Mouse (Mus musculus): ENCODE data around the gene Dnaic2. TPM values are rescaled to one million over a fixed set of nuclear protein-coding genes. Genes with fewer than 3 reads are reported as not detected.

Gene Dnaic2
- polyA plus RNA-seq, 1 experiment = 1.9 TPM

GRCm38 (mm10) chr11:114698496-114698895, 28.7 kb upstream of the Dnaic2 start:
- 97% methylated on average over 7 of the region's 7 CpGs for WGBS
- DNase-seq = no peak
- no peak for TF ChIP-seq CTCF (IDR thresholded peaks at IDR 0.05; ENCODE audit: borderline replicate concordance, control insufficient read depth, extremely low read depth, insufficient read depth, low read length, poor library complexity)
- TF ChIP-seq POLR2A (IDR thresholded peaks at IDR 0.05; ENCODE audit: control insufficient read depth, extremely low read depth, insufficient read depth, low read length, poor library complexity) = no peak
- Histone ChIP-seq H3K27me3 (ENCODE audit: control insufficient read depth, insufficient read depth, low read length) (no peaks in the 10 kb centered on the region), H3K27ac (ENCODE audit: control insufficient read depth, insufficient read depth, low read length) (no peak overlapping the region), H3K36me3 (ENCODE audit: control insufficient read depth, insufficient read depth, low read length) (no peaks in the 10 kb centered on the region), H3K4me3 (ENCODE audit: control insufficient read depth, insufficient read depth, low read length) (no peak overlapping the region), H3K4me1 (replicated peaks; ENCODE audit: control insufficient read depth, insufficient read depth, low read length) (peaks cover 16% of the 10 kb centered on the region)

- TF ChIP-seq POLR2A (IDR thresholded peaks at IDR 0.05; ENCODE audit: control insufficient read depth, extremely low read depth, insufficient read depth, low read length, poor library complexity) = 0 out of 2 replicates have a peak, but pooled peaks have one; percentile 11
- no peak for TF ChIP-seq CTCF (IDR thresholded peaks at IDR 0.05; ENCODE audit: borderline replicate concordance, control insufficient read depth, extremely low read depth, insufficient read depth, low read length, poor library complexity)
- no peak overlapping the region for H3K27ac ChIP-seq (ENCODE audit: control insufficient read depth, insufficient read depth, low read length)
- no peaks in the 10 kb centered on the region for H3K27me3 ChIP-seq (ENCODE audit: control insufficient read depth, insufficient read depth, low read length)
- peaks cover 16% of the 10 kb centered on the region for H3K4me1 ChIP-seq (replicated peaks; ENCODE audit: control insufficient read depth, insufficient read depth, low read length)
- H3K36me3 ChIP-seq (ENCODE audit: control insufficient read depth, insufficient read depth, low read length) = no peaks in the 10 kb centered on the region
- WGBS = 50% methylated on average over 12 of the region's 12 CpGs
- peak; percentile 54 for DNase-seq
- no peak overlapping the region for H3K4me3 ChIP-seq (ENCODE audit: control insufficient read depth, insufficient read depth, low read length)
Measured at GRCm38 (mm10) chr11:114699511-114699910, 27.7 kb upstream of the Dnaic2 start.

- H3K36me3 ChIP-seq (ENCODE audit: control insufficient read depth, insufficient read depth, low read length) = no peaks in the 10 kb centered on the region
- WGBS = 57% methylated on average over 15 of the region's 15 CpGs
- no peak for TF ChIP-seq POLR2A (IDR thresholded peaks at IDR 0.05; ENCODE audit: control insufficient read depth, extremely low read depth, insufficient read depth, low read length, poor library complexity)
- TF ChIP-seq CTCF (IDR thresholded peaks at IDR 0.05; ENCODE audit: borderline replicate concordance, control insufficient read depth, extremely low read depth, insufficient read depth, low read length, poor library complexity) = no peak
- H3K27me3 ChIP-seq (ENCODE audit: control insufficient read depth, insufficient read depth, low read length) = no peaks in the 10 kb centered on the region
- H3K27ac ChIP-seq (ENCODE audit: control insufficient read depth, insufficient read depth, low read length) = no peak overlapping the region
- no peak for DNase-seq
- no peak overlapping the region for H3K4me3 ChIP-seq (ENCODE audit: control insufficient read depth, insufficient read depth, low read length)
- peaks cover 16% of the 10 kb centered on the region for H3K4me1 ChIP-seq (replicated peaks; ENCODE audit: control insufficient read depth, insufficient read depth, low read length)
Measured at GRCm38 (mm10) chr11:114702311-114702995, 24.8 kb upstream of the Dnaic2 start.

- peaks cover 16% of the 10 kb centered on the region for H3K4me1 ChIP-seq (replicated peaks; ENCODE audit: control insufficient read depth, insufficient read depth, low read length)
- no peak for DNase-seq
- H3K27ac ChIP-seq (ENCODE audit: control insufficient read depth, insufficient read depth, low read length) = no peak overlapping the region
- H3K27me3 ChIP-seq (ENCODE audit: control insufficient read depth, insufficient read depth, low read length) = no peaks in the 10 kb centered on the region
- H3K36me3 ChIP-seq (ENCODE audit: control insufficient read depth, insufficient read depth, low read length) = no peaks in the 10 kb centered on the region
- no peak for TF ChIP-seq CTCF (IDR thresholded peaks at IDR 0.05; ENCODE audit: borderline replicate concordance, control insufficient read depth, extremely low read depth, insufficient read depth, low read length, poor library complexity)
- TF ChIP-seq POLR2A (IDR thresholded peaks at IDR 0.05; ENCODE audit: control insufficient read depth, extremely low read depth, insufficient read depth, low read length, poor library complexity) = no peak
- 45% methylated on average over 6 of the region's 6 CpGs for WGBS
- H3K4me3 ChIP-seq (ENCODE audit: control insufficient read depth, insufficient read depth, low read length) = no peak overlapping the region
Measured at GRCm38 (mm10) chr11:114702996-114703361, 24.2 kb upstream of the Dnaic2 start.

- 94% methylated on average over 22 of the region's 22 CpGs for WGBS
- no peak overlapping the region for H3K4me3 ChIP-seq (ENCODE audit: control insufficient read depth, insufficient read depth, low read length)
- no peaks in the 10 kb centered on the region for H3K36me3 ChIP-seq (ENCODE audit: control insufficient read depth, insufficient read depth, low read length)
- no peaks in the 10 kb centered on the region for H3K27me3 ChIP-seq (ENCODE audit: control insufficient read depth, insufficient read depth, low read length)
- no peak for DNase-seq
- no peak overlapping the region for H3K27ac ChIP-seq (ENCODE audit: control insufficient read depth, insufficient read depth, low read length)
- peaks cover 14% of the 10 kb centered on the region for H3K4me1 ChIP-seq (replicated peaks; ENCODE audit: control insufficient read depth, insufficient read depth, low read length)
- TF ChIP-seq CTCF (IDR thresholded peaks at IDR 0.05; ENCODE audit: borderline replicate concordance, control insufficient read depth, extremely low read depth, insufficient read depth, low read length, poor library complexity) (no peak), POLR2A (IDR thresholded peaks at IDR 0.05; ENCODE audit: control insufficient read depth, extremely low read depth, insufficient read depth, low read length, poor library complexity) (no peak)
Measured at GRCm38 (mm10) chr11:114704071-114704913, 22.9 kb upstream of the Dnaic2 start.

GRCm38 (mm10) chr11:114706358-114706757, 20.9 kb upstream of the Dnaic2 start:
- Histone ChIP-seq H3K36me3 (ENCODE audit: control insufficient read depth, insufficient read depth, low read length) (no peaks in the 10 kb centered on the region), H3K4me3 (ENCODE audit: control insufficient read depth, insufficient read depth, low read length) (no peak overlapping the region), H3K27ac (ENCODE audit: control insufficient read depth, insufficient read depth, low read length) (no peak overlapping the region), H3K27me3 (ENCODE audit: control insufficient read depth, insufficient read depth, low read length) (no peaks in the 10 kb centered on the region), H3K4me1 (replicated peaks; ENCODE audit: control insufficient read depth, insufficient read depth, low read length) (peaks cover 8% of the 10 kb centered on the region)
- TF ChIP-seq CTCF (IDR thresholded peaks at IDR 0.05; ENCODE audit: borderline replicate concordance, control insufficient read depth, extremely low read depth, insufficient read depth, low read length, poor library complexity) = no peak
- no peak for TF ChIP-seq POLR2A (IDR thresholded peaks at IDR 0.05; ENCODE audit: control insufficient read depth, extremely low read depth, insufficient read depth, low read length, poor library complexity)
- DNase-seq = no peak
- 61% methylated on average over 5 of the region's 5 CpGs for WGBS
